Mouse (Mus musculus) midbrain, embryonic 11.5 days (tissue): ENCODE data around the gene Trak1. TPM values are rescaled to one million over a fixed set of nuclear protein-coding genes. Genes with fewer than 3 reads are reported as not detected.
A peak's percentile ranks its signal among the peaks of the same experiment; 100 is the strongest.

ENCODE experiments used
- ATAC-seq: fragments of 200-750 bp; cut with Nextera tagmentation; 2 replicates; pipeline ENCODE4 v1.8.0; 2017; ENCODE audit warnings: moderate TSS enrichment, moderate library complexity; ENCODE audit not compliant: low FRiP score
- DNase-seq: peaks from one replicate; pipeline ENCODE4 v3.0.0; 2015; ENCODE audit warnings: low spot score; ENCODE audit errors: missing footprints
- H3K27ac ChIP-seq: fragments of 300-500 bp; sonication (generic); 2 replicates; pipeline ENCODE4 v1.5.1; 2014; ENCODE audit warnings: low read depth, low read length
- H3K27me3 ChIP-seq: fragments of 300-500 bp; sonication (generic); 2 replicates; pipeline ENCODE4 v1.6.1; 2014; ENCODE audit warnings: mild to moderate bottlenecking, low read length, moderate library complexity, mixed read lengths; ENCODE audit not compliant: control insufficient read depth, insufficient read depth
- H3K36me3 ChIP-seq: fragments of 300-500 bp; sonication (generic); 2 replicates; pipeline ENCODE4 v1.6.1; 2014; ENCODE audit warnings: mild to moderate bottlenecking, low read length, moderate library complexity, mixed read lengths; ENCODE audit not compliant: control insufficient read depth, insufficient read depth
- H3K4me1 ChIP-seq: fragments of 300-500 bp; sonication (generic); 2 replicates; pipeline ENCODE4 v1.6.1; 2014; ENCODE audit warnings: low read length; ENCODE audit not compliant: control insufficient read depth, insufficient read depth
- H3K4me2 ChIP-seq: fragments of 300-500 bp; sonication (generic); 2 replicates; pipeline ENCODE4 v1.6.1; 2014; ENCODE audit warnings: mild to moderate bottlenecking, moderate library complexity
- H3K4me3 ChIP-seq: fragments of 300-500 bp; sonication (generic); 2 replicates; pipeline ENCODE4 v1.5.1; 2014; ENCODE audit warnings: low read depth, low read length
- H3K9ac ChIP-seq: fragments of 300-500 bp; sonication (generic); 2 replicates; pipeline ENCODE4 v1.6.1; 2014; ENCODE audit warnings: low read length
- H3K9me3 ChIP-seq: fragments of 300-500 bp; sonication (generic); 2 replicates; pipeline ENCODE4 v1.6.1; 2016; ENCODE audit warnings: low read length; ENCODE audit not compliant: control insufficient read depth
- WGBS: fragments of 180-500 bp; shearing (Covaris S2); extraction: QIAGEN DNeasy Blood & Tissue Kit; methylation state at CpG from one replicate; pipeline ENCODE4 v1.1.7; 2014; 5-methylcytosine and 5-hydroxymethylcytosine counted together
- polyA plus RNA-seq: library from polyadenylated mRNA; unstranded; fragments of >200 nt; fragmentation: Nextera tagmentation; extraction: Ambion mirVana; gene quantifications from 2 replicates; pipeline ENCODE4 v1.2.1, GENCODE M21; 2014

The Trak1 gene
- polyA plus RNA-seq, 1 experiment from 2014 or later = 20.5 TPM

DNA sequence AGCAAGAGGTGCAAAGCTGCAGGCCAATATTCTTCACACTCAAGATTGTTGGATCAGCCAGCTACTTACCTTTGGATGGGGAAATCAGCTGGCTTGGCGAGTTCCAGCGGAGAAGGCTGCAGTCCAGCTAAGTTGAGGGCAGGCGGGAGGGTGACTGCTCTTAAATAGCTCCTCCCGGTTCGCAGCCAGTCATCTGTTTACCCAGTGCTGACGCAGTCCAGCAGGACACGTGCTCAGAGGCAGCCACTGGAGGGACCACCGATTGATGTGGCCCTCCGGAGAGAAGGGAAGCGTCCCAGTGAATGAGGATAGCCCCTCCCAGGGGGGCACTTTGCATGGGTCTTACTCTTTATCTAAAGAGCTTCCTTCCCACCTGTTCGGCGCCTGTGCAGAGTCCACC is 198.2 kb downstream of the Trak1 start, which contains the start of gene Cck:
Gene Cck (minus strand): TSS at position 166 of the 400 bp plus-strand sequence.
- ATAC-seq = peak; percentile 42; the same call in 1 of the 2 replicates

GRCm38 (mm10) chr9:121496102-121496501 is 198.8 kb downstream of the Trak1 start:
- H3K4me3 ChIP-seq = no peak overlapping the region
- H3K4me2 ChIP-seq = no peak overlapping the region
- H3K9me3 ChIP-seq = no peaks in the 10 kb centered on the region
- DNase-seq (no peak), ATAC-seq (no peak)
- no peak overlapping the region for H3K27ac ChIP-seq
- H3K4me1 ChIP-seq = peaks cover 7% of the 10 kb centered on the region
- H3K9ac ChIP-seq = no peak overlapping the region
- H3K27me3 ChIP-seq = peaks cover 47% of the 10 kb centered on the region
- WGBS = 31% methylated on average over 10 of the region's 10 CpGs
- H3K36me3 ChIP-seq = no peaks in the 10 kb centered on the region

More for the DNA sequence above, 198.2 kb downstream of the Trak1 start, which contains the start of gene Cck:
- Histone ChIP-seq H3K9me3 (no peaks in the 10 kb centered on the region), H3K4me3 (peak within 1 kb of the TSS; percentile 21), H3K4me1 (peaks cover 7% of the 10 kb centered on the region), H3K4me2 (peak within 1 kb of the TSS; percentile 44), H3K27me3 (peaks cover 47% of the 10 kb centered on the region), H3K36me3 (no peaks in the 10 kb centered on the region), H3K9ac (no peak within 1 kb of the TSS), H3K27ac (no peak within 1 kb of the TSS)
- WGBS = 4% methylated on average over 12 of the region's 12 CpGs
- DNase-seq = no peak

GRCm38 (mm10) chr9:121505346-121505745 is 208.0 kb downstream of the Trak1 start:
- no peak overlapping the region for H3K27ac ChIP-seq
- H3K4me2 ChIP-seq = no peak overlapping the region
- no peak for DNase-seq
- H3K36me3 ChIP-seq = no peaks in the 10 kb centered on the region
- no peaks in the 10 kb centered on the region for H3K9me3 ChIP-seq
- no peaks in the 10 kb centered on the region for H3K27me3 ChIP-seq
- H3K4me1 ChIP-seq = no peaks in the 10 kb centered on the region
- no peak overlapping the region for H3K4me3 ChIP-seq
- no peak for ATAC-seq
- 91% methylated on average over 8 of the region's 8 CpGs for WGBS
- H3K9ac ChIP-seq = no peak overlapping the region

DNA sequence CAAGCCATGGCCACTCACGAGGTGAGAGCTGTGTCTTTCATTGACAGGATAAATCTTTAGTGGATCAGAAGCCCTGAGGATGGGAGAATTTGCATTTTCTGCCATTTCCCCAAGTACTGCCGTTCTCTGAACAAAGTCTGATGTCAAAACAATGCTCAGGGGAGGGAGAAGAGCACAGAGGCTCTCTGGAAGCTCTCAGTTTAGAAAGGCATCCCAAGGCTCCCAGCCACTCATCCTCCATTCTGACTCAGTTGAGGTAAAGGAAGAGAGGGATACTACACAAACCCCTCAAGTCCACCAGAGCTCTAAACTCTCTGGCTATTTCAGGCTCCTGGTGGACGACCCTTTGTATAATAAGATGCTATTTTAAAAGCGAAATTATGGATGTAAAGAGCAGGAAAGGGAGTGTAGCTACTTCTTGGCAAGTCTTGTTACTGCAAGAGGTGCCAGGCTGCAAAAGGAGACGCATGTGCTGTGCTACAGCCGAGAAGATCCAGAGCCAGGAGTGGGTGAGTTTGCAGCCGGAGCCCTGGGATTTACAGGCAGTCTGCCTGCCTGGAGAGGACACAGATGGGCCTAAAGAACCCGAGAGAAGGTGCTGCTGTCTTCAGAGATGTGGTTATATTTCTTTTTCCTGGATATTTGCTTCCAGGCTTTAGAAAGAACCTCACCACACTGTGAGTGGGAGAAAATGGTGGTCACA is 209.3 kb downstream of the Trak1 start:
- Histone ChIP-seq H3K27me3 (no peaks in the 10 kb centered on the region), H3K4me2 (no peak overlapping the region), H3K4me1 (no peaks in the 10 kb centered on the region), H3K36me3 (no peaks in the 10 kb centered on the region), H3K27ac (no peak overlapping the region), H3K4me3 (no peak overlapping the region), H3K9me3 (no peaks in the 10 kb centered on the region), H3K9ac (no peak overlapping the region)
- DNase-seq (no peak), ATAC-seq (no peak)
- 65% methylated on average over 8 of the region's 8 CpGs for WGBS

GRCm38 (mm10) chr9:121511911-121512310 is 214.6 kb downstream of the Trak1 start:
- H3K4me3 ChIP-seq = no peak overlapping the region
- no peaks in the 10 kb centered on the region for H3K9me3 ChIP-seq
- H3K27me3 ChIP-seq = no peaks in the 10 kb centered on the region
- no peak overlapping the region for H3K27ac ChIP-seq
- DNase-seq (no peak), ATAC-seq (no peak)
- WGBS = 91% methylated on average over 4 of the region's 4 CpGs
- H3K9ac ChIP-seq = no peak overlapping the region
- H3K4me2 ChIP-seq = no peak overlapping the region
- no peaks in the 10 kb centered on the region for H3K36me3 ChIP-seq
- no peaks in the 10 kb centered on the region for H3K4me1 ChIP-seq

- DNase-seq (no peak), ATAC-seq (no peak)
- Histone ChIP-seq H3K9ac (no peak overlapping the region), H3K4me1 (no peaks in the 10 kb centered on the region), H3K27me3 (no peaks in the 10 kb centered on the region), H3K4me2 (no peak overlapping the region), H3K27ac (no peak overlapping the region), H3K36me3 (no peaks in the 10 kb centered on the region), H3K4me3 (no peak overlapping the region), H3K9me3 (no peaks in the 10 kb centered on the region)
- 94% methylated on average over 5 of the region's 5 CpGs for WGBS
Measured at GRCm38 (mm10) chr9:121514462-121514861, 217.2 kb downstream of the Trak1 start.

- H3K4me2 ChIP-seq = no peak overlapping the region
- H3K4me3 ChIP-seq = no peak overlapping the region
- ATAC-seq (no peak), DNase-seq (no peak)
- H3K36me3 ChIP-seq = no peaks in the 10 kb centered on the region
- no peaks in the 10 kb centered on the region for H3K4me1 ChIP-seq
- 87% methylated on average over 5 of the region's 5 CpGs for WGBS
- no peak overlapping the region for H3K9ac ChIP-seq
- no peaks in the 10 kb centered on the region for H3K27me3 ChIP-seq
- no peak overlapping the region for H3K27ac ChIP-seq
- H3K9me3 ChIP-seq = no peaks in the 10 kb centered on the region
Measured at GRCm38 (mm10) chr9:121520047-121520446, 222.7 kb downstream of the Trak1 start.

Other genes with a start within 250 kb of the Trak1 start
- gene Ulk4, start 20.3 kb upstream of the Trak1 start, polyA plus RNA-seq = 210 and 216 TPM in 2 replicates
- 8.7 and 8.8 TPM in 2 replicates for gene Cck, start 198.2 kb downstream of the Trak1 start, polyA plus RNA-seq